Mouse (Mus musculus) cerebral cortex, adult 2 months (tissue): ENCODE data around the gene Steap3.

ENCODE experiments used
- WGBS: fragments of 180-500 bp; shearing (Covaris S2); methylation state at CpG from one replicate; pipeline ENCODE4 v1.1.7; 2018; 5-methylcytosine and 5-hydroxymethylcytosine counted together

The Steap3 gene

GRCm38 (mm10) chr1:120250586-120250985 lies 21.9 kb downstream of the Steap3 start:
- 88% methylated on average over 3 of the region's 3 CpGs for WGBS

GRCm38 (mm10) chr1:120249842-120250241 lies 22.7 kb downstream of the Steap3 start:
- 97% methylated on average over 5 of the region's 5 CpGs for WGBS

GRCm38 (mm10) chr1:120248156-120248555 lies 24.3 kb downstream of the Steap3 start:
- 66% methylated on average over 5 of the region's 5 CpGs for WGBS

GRCm38 (mm10) chr1:120247351-120247750 lies 25.2 kb downstream of the Steap3 start:
- 84% methylated on average over 3 of the region's 3 CpGs for WGBS

- 95% methylated on average over 8 of the region's 8 CpGs for WGBS
Measured at GRCm38 (mm10) chr1:120246946-120247345, 25.6 kb downstream of the Steap3 start.

GRCm38 (mm10) chr1:120245661-120246131 lies 26.8 kb downstream of the Steap3 start:
- WGBS, result 48% methylated on average over 4 of the region's 4 CpGs

GRCm38 (mm10) chr1:120244646-120245045 lies 27.9 kb downstream of the Steap3 start:
- 83% methylated on average over 11 of the region's 11 CpGs for WGBS

- WGBS, result 88% methylated on average over 11 of the region's 11 CpGs
Measured at GRCm38 (mm10) chr1:120243987-120244386, 28.5 kb downstream of the Steap3 start.

- WGBS, result 79% methylated on average over 1 of the region's 1 CpGs
Measured at GRCm38 (mm10) chr1:120237068-120237467, 35.4 kb downstream of the Steap3 start.

- WGBS, result 72% methylated on average over 14 of the region's 14 CpGs
Measured at GRCm38 (mm10) chr1:120236424-120236823, 36.1 kb downstream of the Steap3 start.

GRCm38 (mm10) chr1:120235631-120236215 lies 36.8 kb downstream of the Steap3 start:
- WGBS, result 93% methylated on average over 6 of the region's 6 CpGs

GRCm38 (mm10) chr1:120232170-120232569 lies 40.3 kb downstream of the Steap3 start:
- 78% methylated on average over 6 of the region's 6 CpGs for WGBS

GRCm38 (mm10) chr1:120231334-120231733 lies 41.2 kb downstream of the Steap3 start:
- WGBS, result 55% methylated on average over 6 of the region's 6 CpGs

- 78% methylated on average over 10 of the region's 10 CpGs for WGBS
Measured at GRCm38 (mm10) chr1:120229723-120230471, 42.6 kb downstream of the Steap3 start.

GRCm38 (mm10) chr1:120223613-120224012 lies 48.9 kb downstream of the Steap3 start:
- 87% methylated on average over 4 of the region's 4 CpGs for WGBS

GRCm38 (mm10) chr1:120221285-120221684 lies 51.2 kb downstream of the Steap3 start:
- 61% methylated on average over 2 of the region's 2 CpGs for WGBS

- WGBS, result 61% methylated on average over 6 of the region's 6 CpGs
Measured at GRCm38 (mm10) chr1:120220841-120221240, 51.7 kb downstream of the Steap3 start.

GRCm38 (mm10) chr1:120208502-120209230 lies 63.8 kb downstream of the Steap3 start:
- 73% methylated on average over 11 of the region's 11 CpGs for WGBS

- WGBS, result 23% methylated on average over 6 of the region's 6 CpGs
Measured at GRCm38 (mm10) chr1:120207568-120207967, 64.9 kb downstream of the Steap3 start.

- WGBS, result 64% methylated on average over 1 of the region's 1 CpGs
Measured at GRCm38 (mm10) chr1:120204834-120205233, 67.7 kb downstream of the Steap3 start.

GRCm38 (mm10) chr1:120203836-120204235 lies 68.7 kb downstream of the Steap3 start:
- 93% methylated on average over 5 of the region's 5 CpGs for WGBS

GRCm38 (mm10) chr1:120202542-120202941 lies 70.0 kb downstream of the Steap3 start:
- WGBS, result 53% methylated on average over 3 of the region's 3 CpGs
